8 mouse cellular contexts compared by ENCODE assay signal in the genomic region with DNA sequence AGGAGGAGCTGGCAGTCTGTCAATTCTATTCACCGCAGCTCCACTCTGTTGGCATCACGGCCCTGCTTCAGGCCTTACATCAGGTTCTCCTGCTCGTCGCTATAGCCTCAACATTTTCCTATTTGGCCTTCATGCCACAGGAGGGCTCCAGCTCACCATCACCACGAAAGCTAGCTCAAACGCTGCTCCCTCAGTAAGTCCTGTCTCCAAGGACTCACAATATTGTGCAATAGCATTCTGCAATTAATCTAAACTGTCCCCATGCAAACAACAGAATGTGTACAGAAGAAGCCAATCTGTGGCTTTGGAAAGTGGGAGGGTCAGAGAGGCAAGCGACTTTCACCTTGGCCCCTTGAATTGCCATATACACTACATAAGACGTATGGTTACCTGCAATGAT. TPM values are rescaled to one million over a fixed set of nuclear protein-coding genes. Genes with fewer than 3 reads are reported as not detected.
DNase-seq lines count a peak whose midpoint lies in the region; ATAC-seq and TF ChIP-seq lines count a peak whose summit lies in the region.

No protein-coding gene starts in this region.

- ATAC-seq in embryonic facial prominence, embryonic 14.5 days (ENCODE audit: low read depth) = no peak
- 0 out of 2 replicates have a peak, but pooled peaks have one; percentile 25 for ATAC-seq in midbrain, embryonic 13.5 days

- WGBS in embryonic facial prominence, embryonic 14.5 days = 86% methylated on average over 8 of the region's 8 CpGs
- 89% methylated on average over 8 of the region's 8 CpGs for WGBS in embryonic facial prominence, embryonic 10.5 days
- WGBS in midbrain, embryonic 13.5 days = 78% methylated on average over 8 of the region's 8 CpGs
- WGBS in midbrain, embryonic 10.5 days = 88% methylated on average over 8 of the region's 8 CpGs

- H3K27me3 ChIP-seq in embryonic facial prominence, embryonic 14.5 days (replicated peaks; ENCODE audit: control insufficient read depth, insufficient read depth, low read length) = no peaks in the 10 kb centered on the region
- no peaks in the 10 kb centered on the region for H3K27me3 ChIP-seq in embryonic facial prominence, embryonic 10.5 days (replicated peaks; ENCODE audit: low read depth, poor library complexity, severe bottlenecking)
- no peaks in the 10 kb centered on the region for H3K27me3 ChIP-seq in midbrain, embryonic 13.5 days
- H3K27me3 ChIP-seq in midbrain, embryonic 10.5 days (ENCODE audit: low read depth, poor library complexity, severe bottlenecking) = no peaks in the 10 kb centered on the region

- no peaks in the 10 kb centered on the region for H3K9me3 ChIP-seq in embryonic facial prominence, embryonic 14.5 days (ENCODE audit: control insufficient read depth, low read length)
- no peaks in the 10 kb centered on the region for H3K9me3 ChIP-seq in embryonic facial prominence, embryonic 10.5 days
- H3K9me3 ChIP-seq in midbrain, embryonic 13.5 days = no peaks in the 10 kb centered on the region
- H3K9me3 ChIP-seq in midbrain, embryonic 10.5 days (replicated peaks) = no peaks in the 10 kb centered on the region

- DNase-seq in embryonic facial prominence, embryonic 14.5 days (ENCODE audit: low spot score) = peak; percentile 11
- DNase-seq in embryonic facial prominence, embryonic 10.5 days (ENCODE audit: low spot score) = no peak
- no peak for DNase-seq in midbrain, embryonic 10.5 days (ENCODE audit: low spot score)
- peak; percentile 42 for DNase-seq in lung, postnatal 36 days
- no peak for DNase-seq in embryo, embryonic 11 days
- DNase-seq in layer of hippocampus, adult 9-10 months (ENCODE audit: low spot score) = no peak

- H3K27ac ChIP-seq in embryonic facial prominence, embryonic 14.5 days (replicated peaks; ENCODE audit: low read depth, low read length) = no peak overlapping the region
- H3K27ac ChIP-seq in embryonic facial prominence, embryonic 10.5 days (replicated peaks) = no peak overlapping the region
- H3K27ac ChIP-seq in midbrain, embryonic 13.5 days = no peak overlapping the region
- H3K27ac ChIP-seq in midbrain, embryonic 10.5 days (replicated peaks) = no peak overlapping the region
- H3K27ac ChIP-seq in cortical plate, adult 2 months (ENCODE audit: insufficient read depth, low read length) = no peak overlapping the region

- peaks cover 12% of the 10 kb centered on the region; the same call in 1 of the 2 replicates for H3K36me3 ChIP-seq in embryonic facial prominence, embryonic 14.5 days (ENCODE audit: control insufficient read depth, insufficient read depth, low read length)
- H3K36me3 ChIP-seq in embryonic facial prominence, embryonic 10.5 days (replicated peaks) = peaks cover 36% of the 10 kb centered on the region
- peaks cover 20% of the 10 kb centered on the region for H3K36me3 ChIP-seq in midbrain, embryonic 13.5 days
- peaks cover 38% of the 10 kb centered on the region for H3K36me3 ChIP-seq in midbrain, embryonic 10.5 days

- H3K4me3 ChIP-seq in embryonic facial prominence, embryonic 14.5 days (ENCODE audit: low read depth, low read length) = no peak overlapping the region
- no peak overlapping the region for H3K4me3 ChIP-seq in embryonic facial prominence, embryonic 10.5 days
- H3K4me3 ChIP-seq in midbrain, embryonic 13.5 days (replicated peaks) = no peak overlapping the region
- H3K4me3 ChIP-seq in midbrain, embryonic 10.5 days = no peak overlapping the region
- no peak overlapping the region for H3K4me3 ChIP-seq in cortical plate, adult 2 months (ENCODE audit: insufficient read depth, low read length)

- H3K4me2 ChIP-seq in embryonic facial prominence, embryonic 14.5 days (ENCODE audit: low read depth, low read length) = no peak overlapping the region
- H3K4me2 ChIP-seq in midbrain, embryonic 13.5 days (replicated peaks) = no peak overlapping the region

- peak; percentile 66 for TF ChIP-seq CTCF in cortical plate, adult 2 months (IDR thresholded peaks at IDR 0.05; ENCODE audit: extremely low read depth, insufficient read depth, low read length)

- TF ChIP-seq POLR2A in cortical plate, adult 2 months (IDR thresholded peaks at IDR 0.05; ENCODE audit: extremely low read depth, insufficient read depth, low read length) = no peak

- no peaks in the 10 kb centered on the region for H3K4me1 ChIP-seq in embryonic facial prominence, embryonic 14.5 days (ENCODE audit: control insufficient read depth, insufficient read depth, low read length)
- no peaks in the 10 kb centered on the region for H3K4me1 ChIP-seq in embryonic facial prominence, embryonic 10.5 days
- H3K4me1 ChIP-seq in midbrain, embryonic 13.5 days (replicated peaks) = no peaks in the 10 kb centered on the region
- no peaks in the 10 kb centered on the region for H3K4me1 ChIP-seq in midbrain, embryonic 10.5 days
- no peaks in the 10 kb centered on the region; the same call in 1 of the 2 replicates for H3K4me1 ChIP-seq in cortical plate, adult 2 months (ENCODE audit: control insufficient read depth, insufficient read depth, low read length)

- no peak overlapping the region for H3K9ac ChIP-seq in embryonic facial prominence, embryonic 14.5 days (ENCODE audit: low read depth, low read length)
- no peak overlapping the region for H3K9ac ChIP-seq in midbrain, embryonic 13.5 days (replicated peaks)

RNA-seq across cellular contexts. Expression of gene Msmo1, which starts 27.8 kb away (rescaled TPM):
- 80.8 and 92.2 TPM in 2 replicates for polyA plus RNA-seq in embryonic facial prominence, embryonic 14.5 days (2014; fragmentation: Nextera tagmentation; extraction: Ambion mirVana)
- 152 and 166 TPM in 2 replicates for polyA plus RNA-seq in embryonic facial prominence, embryonic 10.5 days (2016; fragmentation: Nextera tagmentation; extraction: Ambion mirVana)
- polyA plus RNA-seq in midbrain, embryonic 13.5 days (2015; fragmentation: Nextera tagmentation; extraction: Ambion mirVana) = 155 and 168 TPM in 2 replicates
- polyA plus RNA-seq in midbrain, embryonic 10.5 days (2016; fragmentation: Nextera tagmentation; extraction: Ambion mirVana) = 234 and 248 TPM in 2 replicates
- polyA plus RNA-seq in cortical plate, adult 2 months (2012; rRNA removed) = 126 and 150 TPM in 2 replicates

Comparison
In these comparisons a context has a peak if more than half of its experiments do, and no peak if none do; other contexts are left out.
1. DNase-seq: peak in embryonic facial prominence, embryonic 14.5 days (single experiment) and lung, postnatal 36 days (single experiment); none in embryonic facial prominence, embryonic 10.5 days (single experiment), midbrain, embryonic 10.5 days (single experiment), embryo, embryonic 11 days (single experiment) and layer of hippocampus, adult 9-10 months (single experiment).